Mouse (Mus musculus): ENCODE data around the gene Bcas3.

Bcas3 gene

GRCm38 (mm10) chr11:85843347-85843692 lies 490.4 kb downstream of the Bcas3 start:
- peak; percentile 70 for DNase-seq (ENCODE audit: low read depth)

GRCm38 (mm10) chr11:85844144-85844965 lies 491.4 kb downstream of the Bcas3 start:
- DNase-seq (ENCODE audit: low read depth) = peak; percentile 62

GRCm38 (mm10) chr11:85844971-85845370 lies 492.0 kb downstream of the Bcas3 start:
- DNase-seq (ENCODE audit: low read depth) = no peak

GRCm38 (mm10) chr11:85845921-85846320 lies 493.0 kb downstream of the Bcas3 start:
- no peak for DNase-seq (ENCODE audit: low read depth)

GRCm38 (mm10) chr11:85846509-85846908 lies 493.5 kb downstream of the Bcas3 start:
- no peak for DNase-seq (ENCODE audit: low read depth)

- DNase-seq (ENCODE audit: low read depth) = peak; percentile 68
Measured at GRCm38 (mm10) chr11:85849037-85849436, 496.1 kb downstream of the Bcas3 start.

- DNase-seq (ENCODE audit: low read depth) = no peak
Measured at GRCm38 (mm10) chr11:85850233-85850632, 497.3 kb downstream of the Bcas3 start, which contains the start of gene Gm11444. Gm11444 (minus strand) TSS chr11:85850333.

GRCm38 (mm10) chr11:85850758-85851157 lies 497.8 kb downstream of the Bcas3 start:
- no peak for DNase-seq (ENCODE audit: low read depth)

GRCm38 (mm10) chr11:85857997-85858698 lies 505.2 kb downstream of the Bcas3 start:
- DNase-seq (ENCODE audit: low read depth) = no peak

- DNase-seq (ENCODE audit: low read depth) = no peak
Measured at GRCm38 (mm10) chr11:85864363-85864762, 511.4 kb downstream of the Bcas3 start.
